Mouse (Mus musculus) liver, embryonic 15.5 days (tissue): ENCODE measurements around the gene Mto1. TPM values are rescaled to one million over a fixed set of nuclear protein-coding genes. Genes with fewer than 3 reads are reported as not detected.

Source experiments
- ATAC-seq: fragments of 200-750 bp; cut with Nextera tagmentation; 2 replicates; pipeline ENCODE4 v1.8.0; 2017; ENCODE audit warnings: moderate number of reproducible peaks, mild to moderate bottlenecking, moderate library complexity; ENCODE audit not compliant: insufficient read depth
- H3K27ac ChIP-seq: fragments of 300-500 bp; sonication (generic); replicated peaks from 2 replicates; pipeline ENCODE4 v1.5.1; 2015; ENCODE audit warnings: mild to moderate bottlenecking, inconsistent platforms
- H3K27me3 ChIP-seq: fragments of 300-500 bp; sonication (generic); 2 replicates; pipeline ENCODE4 v1.6.1; 2015; ENCODE audit warnings: mild to moderate bottlenecking, inconsistent platforms
- H3K36me3 ChIP-seq: fragments of 300-500 bp; sonication (generic); replicated peaks from 2 replicates; pipeline ENCODE4 v1.6.1; 2015; ENCODE audit warnings: moderate library complexity, mild to moderate bottlenecking, inconsistent platforms
- H3K4me1 ChIP-seq: fragments of 300-500 bp; sonication (generic); replicated peaks from 2 replicates; pipeline ENCODE4 v1.6.1; 2015; ENCODE audit warnings: inconsistent platforms
- H3K4me2 ChIP-seq: fragments of 300-500 bp; sonication (generic); 2 replicates; pipeline ENCODE4 v1.6.1; 2015; ENCODE audit warnings: moderate library complexity, mild to moderate bottlenecking, inconsistent platforms
- H3K4me3 ChIP-seq: fragments of 300-500 bp; sonication (generic); replicated peaks from 2 replicates; pipeline ENCODE4 v1.5.1; 2015; ENCODE audit warnings: mild to moderate bottlenecking, inconsistent platforms
- H3K9ac ChIP-seq: fragments of 300-500 bp; sonication (generic); 2 replicates; pipeline ENCODE4 v1.6.1; 2015; ENCODE audit warnings: moderate library complexity, mild to moderate bottlenecking, inconsistent platforms
- H3K9me3 ChIP-seq: fragments of 300-500 bp; sonication (generic); replicated peaks from 2 replicates; pipeline ENCODE4 v1.6.1; 2016; ENCODE audit warnings: inconsistent platforms
- WGBS: fragments of 180-500 bp; shearing (Covaris S2); methylation state at CpG from one replicate; pipeline ENCODE4 v1.1.7; 2015; ENCODE audit warnings: mixed read lengths; ENCODE audit not compliant: insufficient replicate concordance; 5-methylcytosine and 5-hydroxymethylcytosine counted together
- polyA plus RNA-seq: library from polyadenylated mRNA; unstranded; fragments of >200 nt; fragmentation: Nextera tagmentation; extraction: Ambion mirVana; gene quantifications from 2 replicates; pipeline ENCODE4 v1.2.1, GENCODE M21; 2015

The Mto1 gene
- polyA plus RNA-seq, 1 experiment from 2014 or later: 19.8 TPM

DNA sequence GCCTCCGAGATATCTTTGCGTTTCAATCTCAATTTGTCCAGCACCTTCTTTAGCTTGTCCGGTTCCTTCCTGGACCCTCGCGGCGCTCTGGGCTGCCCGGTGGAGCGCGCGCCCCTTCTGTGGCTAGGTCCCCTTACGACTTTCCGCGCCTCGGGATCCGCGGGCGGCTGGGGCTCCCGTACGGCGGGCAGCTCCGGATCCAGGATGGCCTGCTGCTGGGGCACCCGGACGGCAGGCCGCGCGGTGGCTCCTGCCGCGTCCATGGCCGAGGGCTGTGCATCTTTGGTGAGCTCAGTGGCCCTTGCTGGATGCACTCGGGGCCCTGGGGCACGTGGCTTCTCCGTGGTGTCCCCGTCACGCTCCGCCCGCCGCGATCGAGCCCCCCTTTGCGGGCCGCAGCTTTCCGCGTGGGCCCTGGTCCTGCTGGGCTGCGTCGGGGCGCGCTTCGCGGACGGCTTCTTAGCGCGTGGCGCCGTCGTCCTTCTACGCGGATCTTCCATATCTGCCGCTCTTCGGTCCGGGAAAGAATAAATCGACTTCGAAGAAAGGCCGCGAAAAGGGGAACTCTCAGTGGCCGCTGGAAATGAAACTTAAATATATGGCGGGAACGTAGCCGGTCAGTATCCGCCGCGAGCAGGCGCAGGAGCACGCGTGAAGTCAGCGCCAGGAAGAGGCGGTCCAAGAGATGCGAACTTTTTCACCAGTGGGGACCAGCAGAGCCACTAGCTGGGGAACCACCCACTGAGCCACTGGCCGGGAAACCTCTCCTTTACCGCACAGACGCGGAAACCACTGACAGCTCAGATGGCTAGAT lies 5.2 kb upstream of the Mto1 start, which contains the start of gene Cgas:
Gene Cgas, minus strand, starts transcription at position 659 of the 814 bp plus-strand sequence.
- no peaks in the 10 kb centered on the region for H3K36me3 ChIP-seq
- H3K9ac ChIP-seq: peak within 1 kb of the TSS; percentile 47
- H3K27me3 ChIP-seq: peaks cover 79% of the 10 kb centered on the region
- H3K4me3 ChIP-seq: peak within 1 kb of the TSS; percentile 59
- under 1% methylated on average over 81 of the region's 81 CpGs for WGBS
- H3K4me2 ChIP-seq: peak within 1 kb of the TSS; percentile 80
- peak within 1 kb of the TSS; percentile 6; the same call in 1 of the 2 replicates for H3K27ac ChIP-seq
- H3K9me3 ChIP-seq: no peaks in the 10 kb centered on the region
- ATAC-seq: peak; percentile 64
- peaks cover 19% of the 10 kb centered on the region for H3K4me1 ChIP-seq

DNA sequence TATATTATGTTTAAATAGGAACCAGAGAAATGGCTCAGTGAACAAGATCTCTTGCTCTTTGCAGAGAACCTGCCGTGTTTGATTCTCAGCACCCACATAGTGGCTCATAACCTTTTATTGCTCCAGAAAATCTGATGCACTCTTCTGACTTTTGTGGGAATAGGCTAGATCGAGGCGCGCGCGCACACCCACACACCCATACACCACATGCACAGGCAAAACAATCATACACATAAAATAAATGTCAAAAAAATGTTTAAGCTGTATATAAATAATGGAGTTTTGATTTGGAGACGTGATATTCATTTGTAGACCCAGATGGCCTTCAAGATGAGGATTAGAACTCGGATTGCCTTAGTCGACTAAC lies 419 bp upstream of the Mto1 start:
- H3K27ac ChIP-seq: no peak overlapping the region
- peaks cover 34% of the 10 kb centered on the region for H3K4me1 ChIP-seq
- H3K4me2 ChIP-seq: peak overlapping the region; percentile 75
- H3K36me3 ChIP-seq: peaks cover 28% of the 10 kb centered on the region
- WGBS: 39% methylated on average over 9 of the region's 9 CpGs
- no peaks in the 10 kb centered on the region for H3K9me3 ChIP-seq
- peaks cover 47% of the 10 kb centered on the region for H3K27me3 ChIP-seq
- peak overlapping the region; percentile 92 for H3K9ac ChIP-seq
- ATAC-seq: no peak
- H3K4me3 ChIP-seq: peak overlapping the region; percentile 99

DNA sequence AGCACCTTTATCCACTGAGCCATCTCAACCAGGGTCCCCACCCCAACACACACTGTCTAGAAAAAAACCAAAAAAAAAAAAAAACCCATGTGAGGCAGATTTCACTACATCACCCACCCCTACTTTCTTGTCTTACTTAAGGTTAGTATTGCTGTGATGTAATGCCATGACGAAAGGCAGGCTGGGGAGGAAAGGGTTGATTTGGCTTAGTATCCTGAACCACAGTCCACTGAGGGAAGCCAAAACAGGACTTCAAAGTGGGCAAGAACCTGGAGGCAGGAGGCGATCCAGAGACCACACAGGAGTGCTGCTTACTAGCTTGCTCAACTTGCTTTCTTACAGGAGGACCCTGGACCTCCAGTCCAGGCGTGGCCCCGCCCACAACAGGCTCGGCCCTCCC lies 2.4 kb downstream of the Mto1 start:
- Histone ChIP-seq H3K4me3 (no peak overlapping the region), H3K9me3 (no peaks in the 10 kb centered on the region), H3K27me3 (peaks cover 20% of the 10 kb centered on the region), H3K27ac (0 out of 2 replicates have a peak overlapping the region, but pooled peaks have one; percentile 26), H3K4me1 (peaks cover 31% of the 10 kb centered on the region), H3K9ac (no peak overlapping the region), H3K36me3 (peaks cover 53% of the 10 kb centered on the region), H3K4me2 (0 out of 2 replicates have a peak overlapping the region, but pooled peaks have one; percentile 1)
- ATAC-seq: no peak
- WGBS: 63% methylated on average over 5 of the region's 5 CpGs

DNA sequence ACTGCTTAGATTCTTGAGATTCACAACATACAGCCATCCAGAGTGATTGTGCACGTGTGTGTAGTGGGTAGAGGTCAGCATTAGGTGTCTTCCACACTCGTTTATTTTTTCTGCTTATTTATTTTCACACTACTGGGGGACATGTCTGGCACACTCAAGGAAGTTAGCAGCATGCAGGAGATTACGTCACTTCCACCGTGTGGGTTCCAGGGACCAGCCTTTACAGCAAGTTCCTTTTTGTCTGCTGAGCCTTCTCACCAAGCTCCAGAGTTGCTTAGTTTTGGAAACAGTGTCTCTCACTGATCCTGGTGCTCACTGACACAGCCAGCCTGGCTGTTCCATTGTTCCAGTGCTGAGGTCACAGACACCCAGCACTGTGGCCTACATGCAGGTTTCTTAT lies 3.4 kb downstream of the Mto1 start:
- Histone ChIP-seq H3K36me3 (peaks cover 62% of the 10 kb centered on the region), H3K4me3 (no peak overlapping the region), H3K4me1 (peaks cover 31% of the 10 kb centered on the region), H3K27ac (0 out of 2 replicates have a peak overlapping the region, but pooled peaks have one; percentile 45), H3K27me3 (peaks cover 10% of the 10 kb centered on the region), H3K9ac (no peak overlapping the region), H3K9me3 (no peaks in the 10 kb centered on the region), H3K4me2 (no peak overlapping the region)
- ATAC-seq: no peak
- WGBS: 38% methylated on average over 4 of the region's 4 CpGs

DNA sequence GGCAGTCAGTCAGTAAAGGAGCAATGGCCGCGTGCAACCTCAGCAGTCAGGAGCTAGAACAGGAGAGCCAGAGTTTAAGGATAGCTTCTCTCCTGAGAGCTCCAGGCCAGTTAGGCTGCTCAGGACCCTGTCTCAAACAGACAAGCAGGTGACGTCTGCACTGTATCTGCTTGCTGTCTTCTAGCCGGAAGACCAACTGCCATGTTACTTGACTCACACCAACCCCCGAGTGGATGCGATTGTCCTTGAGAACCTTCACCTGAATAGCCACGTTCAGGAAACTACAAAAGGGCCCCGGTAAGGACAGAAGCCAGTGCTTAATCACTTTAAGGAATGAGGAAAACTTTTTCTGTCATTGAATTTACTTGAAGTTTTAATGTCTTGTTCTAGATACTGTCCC lies 9.0 kb downstream of the Mto1 start:
- no peak for ATAC-seq
- 84% methylated on average over 8 of the region's 8 CpGs for WGBS
- H3K27ac ChIP-seq: no peak overlapping the region
- no peaks in the 10 kb centered on the region for H3K9me3 ChIP-seq
- no peak overlapping the region for H3K4me2 ChIP-seq
- H3K36me3 ChIP-seq: peaks cover 89% of the 10 kb centered on the region
- no peak overlapping the region for H3K4me3 ChIP-seq
- H3K4me1 ChIP-seq: peaks cover 5% of the 10 kb centered on the region
- no peak overlapping the region for H3K9ac ChIP-seq
- H3K27me3 ChIP-seq: no peaks in the 10 kb centered on the region

DNA sequence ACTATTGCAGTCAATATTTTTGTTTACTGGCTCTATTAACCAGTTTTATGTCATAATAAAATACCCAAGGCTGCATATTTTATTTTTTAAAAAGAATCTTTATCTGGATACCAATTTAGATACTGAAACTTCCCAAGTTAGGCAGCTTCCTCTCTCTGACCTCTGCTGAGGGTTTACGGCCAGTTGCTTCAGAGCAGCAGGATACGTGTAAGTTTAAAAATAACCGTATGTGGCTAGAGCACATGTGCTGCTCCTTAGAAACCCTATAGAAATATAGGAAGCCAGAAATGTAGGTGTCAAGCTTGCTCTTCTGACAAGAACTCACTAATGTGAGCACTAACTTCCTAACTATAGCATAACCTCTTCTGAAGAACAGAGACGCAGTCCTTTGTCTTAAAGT lies 15.3 kb downstream of the Mto1 start:
- Histone ChIP-seq H3K4me1 (no peaks in the 10 kb centered on the region), H3K36me3 (peaks cover 94% of the 10 kb centered on the region)
- ATAC-seq: no peak

DNA sequence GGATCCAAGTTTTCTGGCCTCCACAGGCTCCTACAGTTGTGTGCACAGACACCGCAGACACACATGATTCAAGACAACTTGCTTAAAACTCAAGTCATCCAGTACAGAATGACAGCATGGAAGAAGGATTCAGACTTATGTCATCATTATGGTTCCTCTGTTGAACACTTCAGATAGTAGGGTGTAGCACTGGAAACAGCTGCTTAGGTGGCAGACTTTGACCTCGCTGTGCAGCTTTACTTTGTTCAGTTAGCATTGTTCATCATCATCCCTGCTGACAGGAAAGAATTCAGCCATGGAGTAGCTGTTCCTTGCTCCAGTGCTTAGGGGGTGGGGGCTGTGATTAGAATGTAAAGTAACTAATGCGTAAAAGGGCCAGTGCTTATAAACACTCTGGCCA lies 17.7 kb downstream of the Mto1 start:
- no peak overlapping the region for H3K4me2 ChIP-seq
- peaks cover 95% of the 10 kb centered on the region for H3K36me3 ChIP-seq
- no peak for ATAC-seq
- WGBS: 91% methylated on average over 3 of the region's 3 CpGs
- no peak overlapping the region for H3K27ac ChIP-seq
- no peaks in the 10 kb centered on the region for H3K27me3 ChIP-seq
- H3K4me3 ChIP-seq: no peak overlapping the region
- no peak overlapping the region for H3K9ac ChIP-seq
- H3K4me1 ChIP-seq: no peaks in the 10 kb centered on the region
- H3K9me3 ChIP-seq: no peaks in the 10 kb centered on the region

More for the DNA sequence above, 15.3 kb downstream of the Mto1 start:
- Histone ChIP-seq H3K4me3 (no peak overlapping the region), H3K9me3 (no peaks in the 10 kb centered on the region), H3K27me3 (no peaks in the 10 kb centered on the region), H3K27ac (no peak overlapping the region), H3K9ac (no peak overlapping the region), H3K4me2 (no peak overlapping the region)
- WGBS: 76% methylated on average over 4 of the region's 4 CpGs

DNA sequence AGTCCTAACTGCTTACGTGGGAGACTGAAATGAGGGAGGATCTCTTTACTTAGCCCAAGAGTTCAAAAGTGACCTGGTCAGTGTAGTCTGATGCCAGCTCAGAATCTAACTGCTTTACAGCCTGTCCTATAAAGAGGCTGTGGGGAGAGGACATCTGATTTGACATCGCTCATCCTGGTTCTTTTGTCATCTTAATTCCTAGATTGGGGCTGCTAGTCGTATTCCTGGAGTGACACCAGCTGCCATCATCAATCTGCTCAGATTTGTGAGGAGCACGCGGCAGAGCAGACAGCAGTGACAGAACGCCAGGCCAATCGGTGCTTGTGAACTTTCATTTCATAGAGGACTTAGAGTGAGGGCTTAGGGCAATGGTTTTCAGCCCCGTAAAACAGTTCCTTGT lies 25.6 kb downstream of the Mto1 start:
- Histone ChIP-seq H3K27ac (no peak overlapping the region), H3K27me3 (no peaks in the 10 kb centered on the region), H3K4me3 (no peak overlapping the region), H3K36me3 (peaks cover 88% of the 10 kb centered on the region), H3K4me1 (peaks cover 10% of the 10 kb centered on the region), H3K9ac (no peak overlapping the region), H3K4me2 (no peak overlapping the region), H3K9me3 (no peaks in the 10 kb centered on the region)
- WGBS: 81% methylated on average over 8 of the region's 8 CpGs
- ATAC-seq: no peak

DNA sequence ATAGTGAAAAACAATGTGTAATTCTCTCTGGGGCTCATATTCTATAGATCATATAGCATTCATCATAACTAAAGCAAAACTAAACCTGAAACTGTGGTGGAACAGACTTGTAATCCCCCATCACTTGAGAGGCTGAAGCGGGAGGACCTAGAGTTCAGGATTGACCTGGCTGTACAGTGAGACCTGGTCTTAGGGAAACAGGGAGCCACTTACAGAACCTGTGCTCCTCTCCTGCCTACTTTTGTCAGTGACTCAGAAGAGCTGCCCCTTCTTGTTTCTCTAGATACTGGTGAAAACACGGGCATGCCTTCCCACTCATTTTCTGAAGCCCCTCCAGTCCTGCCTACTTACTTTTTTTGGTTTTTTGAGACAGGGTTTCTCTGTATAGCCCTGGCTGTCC lies 26.3 kb downstream of the Mto1 start:
- H3K9me3 ChIP-seq: no peaks in the 10 kb centered on the region
- H3K27ac ChIP-seq: no peak overlapping the region
- H3K27me3 ChIP-seq: no peaks in the 10 kb centered on the region
- 73% methylated on average over 2 of the region's 2 CpGs for WGBS
- H3K4me2 ChIP-seq: no peak overlapping the region
- no peak for ATAC-seq
- H3K9ac ChIP-seq: no peak overlapping the region
- H3K4me3 ChIP-seq: no peak overlapping the region
- H3K4me1 ChIP-seq: peaks cover 15% of the 10 kb centered on the region
- H3K36me3 ChIP-seq: peaks cover 88% of the 10 kb centered on the region

DNA sequence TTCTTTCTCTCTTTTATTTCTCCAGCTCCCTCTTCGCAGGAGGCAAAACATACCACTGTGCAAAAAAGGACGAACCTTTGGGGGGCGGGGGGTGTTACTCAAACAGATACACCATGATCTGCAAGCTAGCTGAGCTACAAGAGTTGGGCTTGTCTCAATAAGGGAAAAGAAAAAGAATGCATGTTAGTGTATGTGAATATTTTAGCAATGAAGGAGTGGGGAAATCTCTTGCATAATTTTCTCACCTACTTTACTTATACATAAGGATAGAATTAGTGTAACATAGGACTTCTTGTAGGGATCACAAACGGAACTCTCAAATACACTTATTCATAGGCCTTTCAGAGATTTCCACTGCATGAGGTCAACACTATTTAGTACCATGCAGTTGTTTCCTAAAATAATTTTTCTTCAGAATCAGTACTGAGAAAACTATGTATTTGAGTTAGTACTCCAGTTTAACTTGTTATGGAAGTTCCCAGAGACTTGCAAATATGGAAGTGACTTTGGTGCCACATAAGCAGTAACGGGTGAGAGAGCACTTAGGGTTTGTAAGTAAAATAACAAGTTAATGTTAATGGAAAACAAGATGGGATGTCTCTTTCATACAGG lies 26.9 kb downstream of the Mto1 start:
- 78% methylated on average over 5 of the region's 5 CpGs for WGBS
- no peak for ATAC-seq
- H3K27ac ChIP-seq: 0 out of 2 replicates have a peak overlapping the region, but pooled peaks have one; percentile 24
- H3K9me3 ChIP-seq: no peaks in the 10 kb centered on the region
- H3K4me3 ChIP-seq: no peak overlapping the region
- no peak overlapping the region for H3K4me2 ChIP-seq
- H3K9ac ChIP-seq: no peak overlapping the region
- no peaks in the 10 kb centered on the region for H3K27me3 ChIP-seq
- peaks cover 20% of the 10 kb centered on the region for H3K4me1 ChIP-seq
- peaks cover 87% of the 10 kb centered on the region for H3K36me3 ChIP-seq

DNA sequence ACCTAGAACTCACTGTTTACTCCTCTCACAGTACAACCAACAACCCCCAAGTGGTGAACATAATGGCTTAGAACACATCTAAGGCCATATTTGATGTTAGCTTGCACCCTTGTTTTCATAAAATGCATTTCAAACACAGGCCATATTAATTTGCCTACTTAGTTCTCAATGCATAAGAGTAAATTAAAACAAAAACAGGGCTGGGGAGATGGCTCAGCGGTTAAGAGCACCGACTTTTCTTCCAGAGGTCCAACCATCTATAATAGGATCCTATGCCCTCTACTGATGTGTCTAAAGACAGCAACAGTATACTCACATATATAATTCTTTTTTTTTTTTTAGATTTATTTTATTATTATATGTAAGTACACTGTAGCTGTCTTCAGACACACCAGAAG lies 27.4 kb downstream of the Mto1 start:
- no peak overlapping the region for H3K4me2 ChIP-seq
- 80% methylated on average over 2 of the region's 2 CpGs for WGBS

More for the DNA sequence above, 27.4 kb downstream of the Mto1 start:
- Histone ChIP-seq H3K4me1 (peaks cover 20% of the 10 kb centered on the region), H3K9me3 (no peaks in the 10 kb centered on the region), H3K27me3 (no peaks in the 10 kb centered on the region), H3K9ac (no peak overlapping the region), H3K4me3 (no peak overlapping the region), H3K27ac (0 out of 2 replicates have a peak overlapping the region, but pooled peaks have one; percentile 19), H3K36me3 (peaks cover 86% of the 10 kb centered on the region)
- ATAC-seq: no peak
